Mouse (Mus musculus) urinary bladder, postnatal 14 days (tissue): ENCODE results near the gene Helz2.

Experiments used
- DNase-seq: peaks from one replicate; pipeline ENCODE4 v3.0.0; 2021; ENCODE audit warnings: low spot score

Helz2 gene

DNA sequence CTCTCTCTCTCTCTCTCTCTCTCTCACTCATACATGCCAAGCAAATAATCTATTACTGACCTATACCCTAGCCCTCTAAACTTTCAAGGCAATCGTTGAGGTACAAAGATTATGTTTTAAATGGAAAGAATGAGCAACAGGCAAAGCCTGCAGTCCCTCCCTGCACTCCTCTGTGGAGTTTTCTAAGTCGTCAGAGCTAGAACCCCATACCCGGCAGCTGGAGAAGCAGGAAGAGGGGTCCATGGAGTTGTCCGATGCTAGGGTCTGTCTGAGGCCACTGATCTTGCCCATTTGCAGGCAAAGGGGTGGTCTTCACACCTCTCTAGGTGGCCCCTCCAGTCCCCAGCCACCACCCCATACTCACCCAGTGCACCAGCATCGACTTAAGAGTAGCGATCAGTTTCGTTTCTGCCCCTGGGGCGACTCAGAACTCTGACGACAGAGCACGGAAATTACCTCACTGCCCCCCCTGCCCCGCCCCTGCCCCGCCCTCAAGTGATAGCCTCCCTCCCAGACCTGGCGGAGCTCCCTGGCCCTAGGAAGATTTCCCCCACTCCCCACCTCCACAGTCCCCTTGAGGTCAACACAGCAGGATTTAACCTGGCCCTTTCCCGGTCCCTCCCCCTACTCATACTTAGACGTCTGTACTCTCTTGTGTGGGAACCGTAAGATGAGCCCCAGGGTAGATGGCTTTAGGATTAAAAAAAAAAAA, at the start of gene Helz2:
Helz2 (minus strand) TSS at position 426 of the 712 bp plus-strand sequence.
- DNase-seq, result peak; percentile 34

DNA sequence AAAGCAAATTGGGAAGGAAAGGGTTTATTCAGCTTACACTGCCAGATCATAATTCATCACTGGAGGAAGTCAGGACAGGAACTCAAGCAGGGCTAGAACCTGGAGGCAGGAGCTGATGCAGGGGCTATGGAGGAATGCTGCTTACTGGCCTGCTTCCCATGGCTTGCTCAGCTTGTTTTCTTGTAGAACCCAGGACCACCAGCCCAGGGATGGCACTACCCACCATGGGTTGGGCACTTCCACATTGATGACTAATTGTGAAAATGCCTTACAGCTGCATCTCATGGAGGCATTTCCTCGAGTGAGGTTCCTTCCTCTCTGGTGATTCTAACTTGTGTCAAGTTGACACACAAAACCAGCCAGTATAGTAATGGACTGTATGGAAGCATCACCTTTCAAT, 49.1 kb upstream of the Helz2 start:
- DNase-seq, result no peak

DNA sequence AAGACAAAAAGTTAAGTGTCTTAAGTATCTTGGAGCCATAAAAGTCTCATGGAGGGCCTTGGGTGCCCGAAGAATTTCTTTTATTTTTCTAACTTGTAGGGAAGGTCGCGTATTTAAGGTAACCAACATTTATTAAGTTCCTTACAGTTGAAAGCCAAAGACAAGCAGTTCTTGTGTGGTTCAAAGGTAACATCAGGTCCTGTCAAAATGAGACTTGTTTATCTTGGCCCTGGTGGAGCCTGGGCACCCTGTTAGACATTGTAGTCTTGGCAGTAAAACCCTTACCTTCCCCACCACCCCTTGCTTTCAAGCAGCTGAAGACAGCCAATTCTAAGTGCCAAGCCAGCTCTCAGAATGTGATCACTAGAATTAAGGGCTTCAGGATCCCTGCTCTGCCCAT, 46.9 kb upstream of the Helz2 start:
- DNase-seq, result no peak

DNA sequence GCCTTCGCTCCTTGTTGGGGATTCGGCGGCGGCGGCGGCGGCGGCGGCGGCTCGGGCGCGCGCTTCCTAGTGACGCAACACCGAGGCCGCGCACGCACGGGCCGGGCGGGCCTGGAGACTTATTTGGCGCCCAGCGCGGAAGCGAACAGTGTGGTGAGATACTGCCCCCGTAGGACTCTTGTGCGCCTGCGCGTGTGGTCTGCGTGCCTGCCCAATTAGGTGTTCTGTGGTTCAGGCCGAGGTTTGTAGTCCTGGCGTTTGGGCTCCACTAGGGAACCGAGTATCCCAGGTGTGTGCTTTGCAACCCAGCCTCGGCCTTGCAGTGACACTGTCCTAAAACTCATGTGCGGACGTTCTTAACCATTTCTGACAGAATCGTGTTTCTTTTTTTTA, 46.1 kb upstream of the Helz2 start, which contains the start of gene Gmeb2:
Gmeb2 (minus strand) TSS at position 78 of the 393 bp plus-strand sequence.
- peak; percentile 94 for DNase-seq

DNA sequence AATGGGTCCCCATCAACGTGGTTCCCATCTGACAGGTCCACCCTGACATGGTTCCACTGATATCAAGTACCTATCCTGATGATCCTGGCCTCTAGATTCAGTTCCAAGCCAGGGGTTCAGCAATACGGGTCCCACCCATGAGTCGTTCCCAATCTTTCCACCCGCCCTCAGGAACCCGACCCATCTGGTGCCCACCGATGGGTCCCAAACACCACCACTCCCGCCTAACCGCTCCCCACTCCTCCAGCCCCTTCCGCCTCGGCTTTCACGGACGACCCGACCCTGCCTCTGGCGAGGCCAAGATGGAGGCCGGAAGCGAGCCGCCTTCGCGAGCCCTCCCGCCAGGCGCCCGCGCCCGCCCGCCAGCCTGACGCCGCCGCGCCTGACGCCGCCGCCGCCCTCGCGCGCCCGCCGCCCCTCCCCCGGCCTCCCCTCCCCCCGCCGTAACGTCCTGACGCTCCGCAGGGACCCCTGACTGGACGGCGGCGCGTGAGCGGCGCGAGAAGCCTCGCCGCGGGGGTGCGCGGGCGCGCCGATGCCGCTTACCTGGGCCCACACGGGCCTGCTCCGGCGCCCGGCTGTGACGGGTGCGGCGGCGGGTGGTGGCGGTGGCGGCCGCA, 45.6 kb upstream of the Helz2 start:
- peak; percentile 82 for DNase-seq

DNA sequence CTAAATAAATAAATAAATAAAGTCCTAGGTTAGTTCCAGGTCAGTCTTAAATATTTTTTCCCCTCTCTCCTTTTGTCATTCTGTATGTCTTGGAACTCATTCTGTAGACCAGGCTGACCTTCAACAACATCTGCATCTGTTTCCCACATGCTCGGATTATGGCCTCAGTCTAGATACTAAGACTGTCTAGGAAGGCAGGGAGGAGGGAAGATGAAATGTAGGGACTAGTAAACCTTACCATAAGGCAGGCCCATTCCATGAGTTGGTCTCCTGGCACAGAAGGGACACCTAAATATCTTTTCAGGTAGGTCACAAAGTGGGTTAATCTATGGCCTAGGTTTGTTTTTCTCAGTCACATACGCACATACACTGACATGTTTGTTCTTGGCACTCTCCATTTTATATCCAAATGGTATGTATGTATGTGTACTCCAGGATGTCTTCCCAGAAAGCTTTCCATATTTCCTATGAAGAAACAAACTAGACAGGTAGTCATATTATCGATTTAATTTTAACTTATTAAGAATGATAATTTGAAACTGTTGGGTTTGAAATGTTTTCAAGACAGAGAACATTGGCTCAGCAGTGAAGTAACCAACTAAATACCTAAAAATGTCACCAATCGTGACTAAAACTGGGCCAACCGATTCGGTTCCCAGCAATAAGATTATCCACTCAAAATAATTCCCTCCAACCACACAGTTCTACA, 45.0 kb upstream of the Helz2 start:
- DNase-seq, result no peak

DNA sequence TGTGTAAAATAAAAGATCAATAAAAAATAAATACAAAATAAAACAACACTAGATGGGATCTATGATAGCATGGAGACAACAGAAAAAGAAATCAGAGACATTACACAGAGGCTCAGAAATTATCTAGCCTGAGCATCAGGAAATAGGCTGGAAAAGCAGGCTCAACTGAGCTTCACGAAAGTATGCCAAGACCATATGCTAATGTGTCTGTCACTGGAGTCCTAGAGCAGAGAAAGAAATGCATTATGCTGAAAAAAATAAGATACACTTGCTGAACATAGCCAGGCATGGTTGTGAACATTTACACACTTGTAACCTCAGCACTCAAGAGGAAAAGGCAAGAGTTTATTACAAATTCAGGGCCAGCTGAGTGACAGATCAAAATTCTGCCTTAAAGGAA, 38.1 kb upstream of the Helz2 start:
- DNase-seq, result no peak

DNA sequence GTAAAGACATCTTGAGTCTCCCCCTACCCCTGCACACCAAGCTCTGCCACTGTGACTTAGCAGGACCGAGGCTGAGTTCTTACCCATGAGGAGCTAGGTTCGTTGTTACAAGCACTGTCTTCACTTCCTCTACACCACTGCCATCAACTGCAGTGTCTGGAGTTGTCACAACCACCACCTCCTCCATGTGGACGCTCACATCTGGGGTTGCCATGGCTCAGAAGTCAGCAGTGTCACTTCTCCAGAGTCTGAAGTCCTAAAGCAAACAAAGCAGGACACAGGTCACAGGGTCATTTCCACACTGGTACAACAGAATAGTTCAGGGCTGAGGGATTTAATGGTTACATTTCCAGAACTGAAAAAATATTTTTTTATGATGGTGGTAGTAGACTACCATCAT, 36.0 kb upstream of the Helz2 start:
- no peak for DNase-seq

DNA sequence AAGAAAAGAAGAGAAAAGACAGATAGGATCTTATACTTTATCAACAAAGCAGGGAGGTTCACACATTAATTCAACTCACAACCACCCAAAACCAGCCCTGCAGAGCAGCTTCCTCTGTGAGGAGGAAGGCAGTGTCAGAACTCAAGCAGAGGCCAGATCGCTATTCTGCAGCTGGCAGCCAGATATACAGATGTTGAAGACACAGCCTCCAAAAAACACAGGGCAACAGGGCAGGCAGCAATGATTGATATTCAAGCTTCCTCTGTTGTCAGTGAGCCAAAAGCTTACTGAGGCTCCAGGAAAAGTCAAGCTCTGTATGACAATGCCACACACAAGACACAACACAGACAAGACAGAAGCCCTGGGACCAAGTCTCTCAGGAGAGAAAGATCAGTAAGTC, 34.9 kb upstream of the Helz2 start:
- DNase-seq, result no peak

DNA sequence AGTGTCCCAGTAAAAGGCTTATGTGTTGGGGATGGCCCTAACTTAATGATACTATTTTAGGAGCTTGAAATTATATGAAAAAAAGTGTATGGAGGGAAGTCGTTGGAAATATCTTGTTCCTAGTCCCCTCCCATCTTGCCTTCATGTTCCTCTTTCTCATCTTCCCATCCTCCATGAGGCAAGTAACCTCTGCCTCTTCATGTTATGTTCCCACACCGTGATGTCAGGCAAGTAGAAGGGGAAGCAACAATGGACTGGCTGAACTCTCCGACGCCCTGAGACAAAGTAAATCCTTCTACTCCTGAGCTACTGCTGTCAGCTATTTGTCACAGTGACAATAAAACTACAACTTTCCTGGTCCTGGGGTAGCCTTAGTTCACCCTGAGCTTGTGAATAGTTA, 32.8 kb upstream of the Helz2 start:
- no peak for DNase-seq

DNA sequence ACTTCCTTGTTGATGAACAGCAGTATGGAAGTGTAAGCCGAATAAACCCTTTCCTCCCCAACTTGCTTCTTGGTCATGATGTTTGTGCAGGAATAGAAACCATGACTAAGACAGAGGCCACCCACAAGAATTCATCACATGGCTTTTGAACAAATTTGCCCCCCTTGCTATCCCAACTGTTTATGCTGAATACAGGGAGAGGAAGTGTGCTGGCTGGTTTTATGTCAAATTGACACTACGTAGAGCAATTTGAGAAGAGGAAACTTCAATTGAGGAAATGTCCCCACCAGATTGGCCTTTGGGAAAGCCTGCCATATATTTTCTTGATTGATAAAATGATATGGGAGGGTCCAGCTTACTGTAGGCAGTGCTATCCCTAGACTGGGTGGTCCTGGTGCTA, 32.0 kb upstream of the Helz2 start:
- no peak for DNase-seq

DNA sequence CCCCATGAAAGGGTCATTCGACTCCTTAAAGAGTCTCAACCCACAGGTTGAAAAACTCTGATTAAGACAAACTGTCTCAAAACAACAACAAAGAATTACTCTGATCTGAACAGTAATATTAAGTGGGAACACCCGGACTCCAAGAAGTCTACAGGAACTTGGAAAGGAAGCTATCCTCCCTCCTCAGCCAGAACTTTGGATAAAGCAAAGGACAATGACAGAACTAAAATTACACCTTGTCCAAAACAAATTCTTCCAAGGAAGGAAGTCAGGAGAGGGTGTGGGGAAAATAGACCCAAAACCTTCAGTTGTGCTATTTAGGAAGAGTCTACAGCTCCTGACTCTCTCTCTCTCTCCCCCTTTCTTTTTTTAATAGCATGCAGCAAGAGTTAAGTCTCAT, 30.3 kb upstream of the Helz2 start:
- DNase-seq, result no peak

DNA sequence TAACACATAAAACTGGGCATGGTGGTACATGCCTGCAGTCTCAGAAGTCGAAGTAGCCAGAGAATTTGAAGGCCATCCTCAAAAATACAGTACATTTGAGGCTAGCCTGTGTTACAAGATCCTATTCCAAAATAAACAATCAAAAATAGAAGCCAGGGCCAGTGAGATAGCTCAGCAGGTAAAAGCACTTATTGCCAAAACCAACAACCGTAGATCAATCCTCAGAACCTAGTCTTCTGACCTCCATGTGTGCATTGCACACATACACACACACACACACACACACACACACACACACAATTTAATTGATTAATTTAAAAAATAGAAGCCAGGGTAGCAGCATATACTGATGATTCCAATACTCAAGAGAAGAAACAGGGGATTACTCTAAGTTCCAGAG, 25.0 kb upstream of the Helz2 start:
- no peak for DNase-seq

DNA sequence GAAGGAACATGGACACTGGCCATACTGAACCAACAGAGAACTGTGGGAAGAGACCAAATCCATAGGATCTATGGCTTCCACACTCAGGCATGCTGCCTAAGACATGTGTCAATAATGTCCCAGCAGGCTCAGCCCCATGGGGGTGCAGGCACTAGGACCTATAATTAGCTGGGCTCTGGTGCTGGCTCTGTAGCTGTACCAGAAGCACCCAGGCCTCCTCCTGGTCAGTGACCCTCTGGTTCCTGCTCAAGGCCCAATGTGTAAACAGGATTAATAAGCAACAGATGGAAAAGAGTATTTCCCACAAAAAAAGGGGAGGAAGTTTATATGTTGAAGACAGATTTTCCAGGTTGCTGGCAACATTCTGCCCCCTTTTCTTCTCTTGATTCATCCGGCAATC, 11.4 kb upstream of the Helz2 start:
- DNase-seq, result no peak

DNA sequence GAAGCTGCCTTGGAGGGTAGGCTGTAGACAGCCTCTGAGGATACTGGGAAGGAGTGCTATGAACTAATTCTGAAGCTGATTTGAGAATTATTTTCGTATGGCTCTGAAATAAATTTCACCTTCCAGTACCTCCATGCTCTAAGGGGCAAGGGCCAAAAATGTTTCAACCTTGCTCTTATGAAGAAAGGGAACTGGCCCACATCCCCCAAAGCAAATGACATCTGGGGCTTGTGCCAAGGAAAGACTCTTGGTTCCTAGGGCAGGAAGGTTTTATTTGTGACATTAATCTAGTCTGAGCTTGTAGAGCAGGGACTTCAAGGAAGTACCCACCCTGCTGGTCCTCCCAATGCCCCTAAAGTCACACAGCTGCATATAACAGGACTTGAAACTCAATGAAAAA, 10.0 kb upstream of the Helz2 start:
- no peak for DNase-seq

DNA sequence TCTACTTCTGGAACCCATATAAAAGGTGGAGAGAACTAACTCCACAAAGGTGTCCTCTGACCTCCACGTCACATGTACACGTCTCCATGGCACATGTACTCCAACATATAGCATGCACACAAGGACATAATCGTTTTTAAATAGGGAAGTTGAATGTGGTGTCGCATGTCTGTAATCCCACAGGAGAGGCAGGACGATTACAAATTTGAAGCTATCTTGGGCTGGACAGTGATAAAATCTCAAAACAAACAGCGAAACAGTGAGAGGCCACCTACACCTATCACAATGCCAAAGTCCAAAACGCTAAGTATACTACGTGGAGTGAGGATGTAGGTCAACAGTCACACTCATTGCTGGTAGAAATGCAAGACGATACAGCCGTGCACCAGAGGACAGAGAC, 7.4 kb upstream of the Helz2 start:
- no peak for DNase-seq

DNA sequence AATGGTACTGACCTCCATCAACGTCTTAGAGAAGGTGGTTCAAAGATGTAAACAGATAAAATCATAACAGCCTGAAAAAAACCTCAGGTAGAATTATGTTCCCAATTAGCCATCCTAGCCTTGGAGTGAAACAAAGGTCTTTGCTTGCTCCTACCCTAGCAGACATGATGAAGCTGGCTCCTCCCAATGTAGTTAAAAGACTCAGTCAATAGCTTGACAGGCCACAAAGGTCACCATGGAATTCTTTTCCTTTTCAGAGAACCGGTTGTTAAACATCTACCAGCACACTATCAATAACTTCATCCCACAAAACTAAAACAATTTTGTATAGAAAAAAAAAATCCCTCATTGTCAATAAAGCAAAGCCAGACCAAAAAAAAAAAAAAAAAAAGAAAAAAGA, 3.2 kb upstream of the Helz2 start:
- DNase-seq, result no peak

DNA sequence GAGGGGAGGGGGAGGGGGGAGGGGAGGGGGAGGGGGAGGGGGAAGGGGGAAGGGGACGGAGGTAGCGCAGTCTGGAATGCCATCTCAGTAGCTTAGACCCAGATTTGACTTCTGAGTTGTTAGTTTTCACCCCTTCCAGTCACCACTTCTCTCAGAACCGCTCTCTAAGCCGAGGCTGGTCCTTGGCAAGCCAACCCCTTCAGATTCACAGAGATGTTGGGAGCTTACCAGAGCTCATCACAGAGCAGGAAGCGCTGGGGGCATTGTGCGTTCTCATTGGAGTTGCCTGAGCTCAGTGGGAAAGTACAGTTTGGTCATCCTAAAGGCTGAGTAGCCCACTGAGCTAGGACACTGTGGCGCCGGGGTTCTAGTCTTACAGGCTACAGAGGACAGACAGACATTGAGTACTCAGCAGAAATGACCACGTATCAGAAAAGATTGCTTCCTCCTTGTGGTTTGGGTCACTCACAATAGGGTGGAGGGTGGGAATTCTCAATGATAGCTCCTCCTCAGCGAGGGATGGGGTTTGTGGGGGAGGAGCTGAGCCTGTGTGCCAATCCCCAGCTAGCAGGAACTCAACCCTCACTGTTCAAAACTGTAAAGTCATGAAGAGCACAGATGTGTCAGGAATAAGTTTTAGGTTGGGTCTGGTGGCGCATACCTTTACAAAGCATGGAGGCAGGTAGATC, 2.0 kb upstream of the Helz2 start:
- DNase-seq, result peak; percentile 41

DNA sequence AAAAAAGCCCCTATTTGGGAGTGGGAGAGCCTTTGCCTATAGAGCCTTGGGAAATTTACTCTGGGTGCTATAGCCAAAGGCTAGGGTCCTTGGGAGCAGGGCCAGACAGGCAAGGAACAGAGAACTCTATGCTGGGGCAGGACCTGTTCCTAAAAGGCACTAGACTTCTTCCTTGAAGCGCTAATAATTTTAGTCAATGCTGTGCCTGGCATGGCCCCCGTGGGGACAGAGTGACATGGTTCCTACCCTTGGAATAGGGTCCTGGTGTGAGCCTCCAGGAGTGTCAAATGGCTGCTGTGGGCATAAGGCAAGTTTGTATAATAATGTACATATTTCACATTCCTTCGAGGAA, 463 bp upstream of the Helz2 start:
- no peak for DNase-seq

DNA sequence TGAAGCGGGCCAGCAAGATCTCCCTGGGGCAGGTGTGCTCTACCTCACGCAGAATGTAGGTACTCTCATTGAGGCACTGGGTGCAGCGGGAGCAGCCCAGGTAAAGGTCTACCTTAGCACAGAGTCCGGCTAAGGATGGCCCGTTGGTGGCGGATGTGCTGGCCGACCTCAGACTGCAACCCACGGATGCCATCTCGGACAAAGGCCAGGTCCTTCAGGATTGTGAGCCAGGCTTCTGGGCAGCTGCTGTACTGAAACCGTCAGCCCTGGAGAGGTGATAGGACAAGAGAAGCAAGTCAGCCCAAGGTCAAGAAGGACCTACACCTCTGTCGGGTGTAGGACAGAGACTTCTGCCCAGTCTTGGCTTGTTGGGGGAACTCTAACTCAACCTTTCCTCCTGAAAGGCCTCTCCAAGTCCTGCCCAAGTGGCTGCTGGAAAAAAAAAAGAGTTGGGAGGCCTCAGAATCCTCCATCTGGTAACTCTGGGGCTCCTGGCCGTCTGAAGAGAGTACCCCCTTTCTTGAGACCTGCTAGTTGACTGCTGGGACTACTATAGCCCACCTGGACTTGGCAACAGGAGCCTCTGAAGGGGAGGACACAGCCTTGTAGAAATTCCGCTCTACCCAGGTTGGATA, 904 bp downstream of the Helz2 start:
- no peak for DNase-seq

DNA sequence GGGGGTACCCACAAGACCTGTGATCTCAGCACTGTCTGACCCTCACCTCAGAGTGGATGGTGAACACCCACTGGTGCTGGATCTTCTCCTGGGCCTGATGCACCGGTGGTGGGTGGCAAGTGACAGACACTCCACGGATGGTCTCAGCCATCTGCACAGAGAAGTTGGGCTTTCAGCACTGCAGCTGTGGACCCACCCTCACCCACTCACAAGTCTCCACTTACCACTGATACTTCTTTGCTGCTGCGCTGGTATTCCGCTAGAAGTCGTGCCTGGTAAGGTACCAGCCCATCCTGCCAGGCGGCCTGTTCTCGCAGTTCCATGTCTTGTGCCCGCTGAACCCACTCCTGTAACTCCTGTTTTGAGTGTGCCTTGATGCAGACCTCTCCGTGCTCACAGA, 2.6 kb downstream of the Helz2 start:
- DNase-seq, result no peak

DNA sequence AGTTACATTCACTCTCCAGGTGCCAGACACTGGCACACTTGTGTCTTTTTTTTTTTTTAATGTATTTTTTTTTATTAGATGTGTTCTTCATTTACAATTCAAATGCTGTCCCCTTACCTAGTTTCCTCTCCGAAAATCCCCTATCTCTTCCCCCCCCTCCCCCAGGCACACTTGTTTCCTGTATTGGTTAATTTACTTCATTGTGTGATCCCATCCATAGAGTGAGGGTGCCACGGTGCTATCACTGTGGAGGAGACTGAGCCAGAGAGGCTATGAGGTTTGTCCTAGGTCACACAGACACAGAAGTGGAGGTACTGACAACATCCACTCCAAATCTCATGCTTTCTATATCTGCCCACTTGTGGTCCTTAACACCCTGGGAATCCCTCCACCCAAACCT, 3.0 kb downstream of the Helz2 start:
- DNase-seq, result no peak
